In genomic region chr3:44423166-44423565, GRCm38 (mm10) we compare ENCODE assay signal across 12 mouse cellular contexts.
DNase-seq lines count a peak whose midpoint lies in the region; ATAC-seq lines count a peak whose summit lies in the region.
"Had no signal": no experiment of that assay in that cellular context is flagged by ENCODE, and none has a peak within 500 bp of the region (broad histone marks: within the 10 kb centered on the region; RNA-seq: fewer than 3 reads in every experiment).

No protein-coding gene starts in this region.

- H3K4me3 ChIP-seq in liver, embryonic 11.5 days (ENCODE audit: low read depth, low read length), result no peak overlapping the region
- no peak overlapping the region for H3K4me3 ChIP-seq in stomach, embryonic 15.5 days (replicated peaks)
- H3K4me3 ChIP-seq: embryonic facial prominence, embryonic 12.5 days had no signal

- no peak overlapping the region for H3K27ac ChIP-seq in liver, embryonic 11.5 days (ENCODE audit: low read depth, low read length)
- H3K27ac ChIP-seq in stomach, embryonic 15.5 days, result no peak overlapping the region
- H3K27ac ChIP-seq: embryonic facial prominence, embryonic 12.5 days had no signal

- no peaks in the 10 kb centered on the region for H3K36me3 ChIP-seq in liver, embryonic 11.5 days (ENCODE audit: control insufficient read depth, insufficient read depth, low read length)
- no peaks in the 10 kb centered on the region for H3K36me3 ChIP-seq in stomach, embryonic 15.5 days
- H3K36me3 ChIP-seq: embryonic facial prominence, embryonic 12.5 days had no signal

- WGBS in liver, embryonic 11.5 days, result 80% methylated on average over 2 of the region's 2 CpGs
- WGBS in stomach, embryonic 15.5 days, result 28% methylated on average over 2 of the region's 2 CpGs

- DNase-seq in embryo, embryonic 11 days, result peak; percentile 1
- no peak for DNase-seq in embryo, embryonic 10.5 days (ENCODE audit: low spot score)
- DNase-seq in liver, result peak; percentile 6
- no peak for DNase-seq in liver, embryonic 11.5 days (ENCODE audit: low spot score)
- DNase-seq in heart, postnatal 25 days (ENCODE audit: low spot score), result peak; percentile 1
- no peak for DNase-seq in cerebellum, postnatal 36 days
- DNase-seq: left cerebral cortex, postnatal 4 days; right cerebral cortex, postnatal 14 days; thymus, adult 18-20 months had no signal

- no peak overlapping the region for H3K4me2 ChIP-seq in liver, embryonic 11.5 days
- H3K4me2 ChIP-seq in stomach, embryonic 15.5 days, result no peak overlapping the region
- H3K4me2 ChIP-seq: embryonic facial prominence, embryonic 12.5 days had no signal

- intact Hi-C loops in heart, postnatal 25 days (cut with DNase I), result no loop called here

- no peak overlapping the region for H3K9ac ChIP-seq in liver, embryonic 11.5 days (ENCODE audit: low read depth, low read length)
- no peak overlapping the region for H3K9ac ChIP-seq in stomach, embryonic 15.5 days
- H3K9ac ChIP-seq: embryonic facial prominence, embryonic 12.5 days had no signal

- no peaks in the 10 kb centered on the region for H3K9me3 ChIP-seq in liver, embryonic 11.5 days (ENCODE audit: control insufficient read depth, low read length)
- H3K9me3 ChIP-seq in stomach, embryonic 15.5 days, result no peaks in the 10 kb centered on the region
- H3K9me3 ChIP-seq: embryonic facial prominence, embryonic 12.5 days had no signal

- H3K27me3 ChIP-seq in liver, embryonic 11.5 days (replicated peaks; ENCODE audit: control insufficient read depth, insufficient read depth, low read length), result no peaks in the 10 kb centered on the region
- H3K27me3 ChIP-seq in stomach, embryonic 15.5 days (replicated peaks), result no peaks in the 10 kb centered on the region
- H3K27me3 ChIP-seq: embryonic facial prominence, embryonic 12.5 days had no signal

- ATAC-seq in liver, embryonic 11.5 days (replicated peaks; ENCODE audit: low FRiP score), result no peak
- peak; percentile 63 for ATAC-seq in stomach, embryonic 15.5 days (ENCODE audit: insufficient read depth, low FRiP score, low read depth)
- ATAC-seq in erythroblast, adult 5-6 weeks (replicated peaks; ENCODE audit: low FRiP score, poor library complexity, severe bottlenecking), result no peak

- no peaks in the 10 kb centered on the region for H3K4me1 ChIP-seq in liver, embryonic 11.5 days (replicated peaks; ENCODE audit: control insufficient read depth, insufficient read depth, low read length)
- no peaks in the 10 kb centered on the region for H3K4me1 ChIP-seq in stomach, embryonic 15.5 days
- H3K4me1 ChIP-seq: embryonic facial prominence, embryonic 12.5 days had no signal

Comparison
In these comparisons a context has a peak if more than half of its experiments do, and no peak if none do; other contexts are left out.
1. DNase-seq: peak in embryo, embryonic 11 days (single experiment), liver (single experiment) and heart, postnatal 25 days (single experiment); none in embryo, embryonic 10.5 days (single experiment), liver, embryonic 11.5 days (single experiment) and cerebellum, postnatal 36 days (0 of 2).